Mouse (Mus musculus): Measurements from ENCODE around the gene Cmtm4.

DNA sequence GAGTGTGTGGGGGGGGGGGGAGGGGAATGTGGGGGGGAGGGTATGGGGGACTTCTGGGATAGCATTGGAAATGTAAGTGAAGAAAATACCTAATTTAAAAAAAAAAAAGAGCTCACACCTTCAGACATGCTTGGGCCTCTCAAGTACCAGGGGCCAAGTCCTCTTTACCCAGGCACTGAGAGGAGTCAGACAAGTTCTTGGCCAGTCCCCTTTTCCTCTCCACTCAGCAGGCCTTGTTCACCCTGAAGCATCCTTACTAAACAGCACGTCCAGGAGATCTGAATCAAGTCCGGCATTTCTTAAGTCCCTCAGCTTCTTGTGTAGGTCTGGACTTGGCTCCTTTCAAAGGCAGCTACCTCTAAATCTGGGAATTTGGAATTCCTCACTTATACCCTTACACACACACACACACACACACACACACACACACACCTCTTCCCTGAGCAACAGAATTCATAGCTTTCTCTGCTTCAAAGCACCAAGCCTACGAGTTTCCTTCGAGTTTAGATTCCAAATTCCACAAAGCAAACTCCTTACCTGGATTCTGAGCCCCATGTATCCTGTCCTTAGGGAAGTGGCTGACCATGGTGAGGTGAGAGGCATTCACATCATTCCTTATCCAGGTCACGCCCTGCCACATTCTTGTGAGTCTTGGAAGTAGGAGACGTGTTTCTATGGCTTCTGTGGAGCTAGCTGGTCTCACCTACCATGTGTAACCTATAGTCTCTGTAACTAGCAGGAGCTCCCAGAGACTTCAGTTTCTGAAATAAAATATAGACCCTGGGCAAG lies 10.9 kb upstream of the Cmtm4 start:
- TF ChIP-seq ZNF384 (IDR thresholded peaks at IDR 0.05; ENCODE audit: low read depth, low read length) (no peak), MAFK (IDR thresholded peaks at IDR 0.05; ENCODE audit: insufficient read depth, low read depth, low read length) (no peak), HCFC1 (IDR thresholded peaks at IDR 0.05; ENCODE audit: borderline replicate concordance, insufficient read depth, low read length) (no peak), CHD2 (IDR thresholded peaks at IDR 0.05; ENCODE audit: low read depth, low read length) (no peak)

Measured in ES-E14 (cell line).